Mouse (Mus musculus): ENCODE measurements around the gene Fam241a. TPM values are rescaled to one million over a fixed set of nuclear protein-coding genes. Genes with fewer than 3 reads are reported as not detected.

Fam241a gene
- polyA plus RNA-seq, 1 experiment from 2014 or later: 2.0 TPM

GRCm38 (mm10) chr3:127868046-127868758 lies 27.9 kb downstream of the Fam241a start:
- Histone ChIP-seq H3K36me3 (no peaks in the 10 kb centered on the region), H3K27ac (no peak overlapping the region), H3K4me1 (no peaks in the 10 kb centered on the region), H3K9me3 (replicated peaks) (no peaks in the 10 kb centered on the region), H3K27me3 (ENCODE audit: low read depth, poor library complexity, severe bottlenecking) (no peaks in the 10 kb centered on the region), H3K4me3 (no peak overlapping the region)
- DNase-seq (ENCODE audit: low spot score): no peak
- 88% methylated on average over 9 of the region's 9 CpGs for WGBS

GRCm38 (mm10) chr3:127864242-127864641 lies 31.9 kb downstream of the Fam241a start:
- no peaks in the 10 kb centered on the region for H3K27me3 ChIP-seq (ENCODE audit: low read depth, poor library complexity, severe bottlenecking)
- no peak for DNase-seq (ENCODE audit: low spot score)
- H3K9me3 ChIP-seq (replicated peaks): no peaks in the 10 kb centered on the region
- no peak overlapping the region for H3K27ac ChIP-seq
- H3K4me3 ChIP-seq: no peak overlapping the region
- no peaks in the 10 kb centered on the region for H3K4me1 ChIP-seq
- 33% methylated on average over 2 of the region's 2 CpGs for WGBS
- H3K36me3 ChIP-seq: no peaks in the 10 kb centered on the region

DNA sequence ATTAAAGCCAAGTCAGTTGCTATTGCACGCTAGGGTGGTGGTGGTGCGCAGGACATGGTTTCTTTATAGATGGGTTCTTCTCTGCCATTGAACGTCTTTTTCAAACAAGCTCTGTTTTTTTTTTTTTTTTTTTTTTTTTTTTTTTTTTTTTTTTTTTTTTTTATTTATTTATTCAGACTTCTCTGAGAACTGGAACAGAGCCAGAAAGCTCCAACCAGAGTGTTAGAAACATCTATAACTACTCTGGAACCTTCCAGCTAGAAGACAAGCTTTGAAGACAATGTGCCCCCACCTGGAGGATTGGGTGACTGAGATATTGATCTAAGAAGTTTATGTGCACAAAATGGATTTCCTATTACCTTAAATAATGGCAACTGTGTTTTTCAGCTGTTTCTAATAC lies 32.6 kb downstream of the Fam241a start:
- H3K27me3 ChIP-seq (ENCODE audit: low read depth, poor library complexity, severe bottlenecking): no peaks in the 10 kb centered on the region
- H3K4me3 ChIP-seq: no peak overlapping the region
- WGBS: 90% methylated on average over 3 of the region's 3 CpGs

GRCm38 (mm10) chr3:127862479-127862878 lies 33.6 kb downstream of the Fam241a start:
- H3K27me3 ChIP-seq (ENCODE audit: low read depth, poor library complexity, severe bottlenecking): no peaks in the 10 kb centered on the region
- 73% methylated on average over 4 of the region's 4 CpGs for WGBS
- H3K27ac ChIP-seq: no peak overlapping the region
- no peaks in the 10 kb centered on the region for H3K4me1 ChIP-seq
- no peak for DNase-seq (ENCODE audit: low spot score)
- no peak overlapping the region for H3K4me3 ChIP-seq
- no peaks in the 10 kb centered on the region for H3K9me3 ChIP-seq (replicated peaks)
- no peaks in the 10 kb centered on the region for H3K36me3 ChIP-seq

More for the DNA sequence above, 32.6 kb downstream of the Fam241a start:
- Histone ChIP-seq H3K4me1 (no peaks in the 10 kb centered on the region), H3K36me3 (no peaks in the 10 kb centered on the region), H3K27ac (no peak overlapping the region), H3K9me3 (replicated peaks) (no peaks in the 10 kb centered on the region)
- DNase-seq (ENCODE audit: low spot score): no peak

- Histone ChIP-seq H3K4me1 (no peaks in the 10 kb centered on the region), H3K27ac (no peak overlapping the region), H3K27me3 (ENCODE audit: low read depth, poor library complexity, severe bottlenecking) (no peaks in the 10 kb centered on the region), H3K4me3 (no peak overlapping the region), H3K9me3 (replicated peaks) (no peaks in the 10 kb centered on the region), H3K36me3 (no peaks in the 10 kb centered on the region)
- 87% methylated on average over 11 of the region's 11 CpGs for WGBS
- no peak for DNase-seq (ENCODE audit: low spot score)
Measured at GRCm38 (mm10) chr3:127861340-127861739, 34.8 kb downstream of the Fam241a start.

DNA sequence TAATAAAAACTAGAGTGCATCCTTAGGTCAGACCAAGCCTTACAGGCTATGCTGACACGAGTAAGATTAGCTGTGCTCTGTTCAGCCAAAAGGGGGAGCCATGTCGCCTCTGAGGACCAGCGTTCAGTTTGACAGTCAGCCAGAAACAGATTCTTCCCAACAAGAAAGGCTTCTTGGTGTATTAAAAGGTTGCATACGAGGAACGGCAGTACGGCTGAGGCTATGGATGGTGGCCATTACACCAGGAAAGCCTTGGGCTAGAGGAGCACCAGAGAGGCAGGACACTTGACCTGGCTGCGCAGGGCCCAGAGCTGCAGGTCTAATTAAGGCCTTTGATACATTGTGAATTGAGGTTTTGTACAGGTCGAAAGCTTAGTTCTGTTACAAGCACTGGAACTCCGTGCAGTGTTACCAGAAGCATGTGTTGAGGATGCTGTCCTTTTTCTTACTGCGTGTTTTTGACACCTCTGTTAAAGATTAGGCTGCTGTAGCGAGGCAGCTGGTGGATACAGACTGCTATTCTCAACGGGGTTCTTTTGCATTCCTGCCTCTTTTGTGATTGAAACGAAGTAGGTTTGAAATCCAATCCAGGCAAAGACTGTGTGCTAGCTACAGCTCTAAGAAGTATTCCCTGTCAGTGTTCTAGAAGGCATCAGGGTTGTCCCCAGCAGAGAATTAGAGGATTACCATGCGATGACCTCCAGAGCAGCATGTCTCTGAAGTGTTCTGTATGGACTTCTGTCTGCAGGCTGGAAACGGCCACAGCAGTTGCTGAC lies 42.5 kb downstream of the Fam241a start:
- no peaks in the 10 kb centered on the region for H3K36me3 ChIP-seq
- 0 out of 2 replicates have a peak, but pooled peaks cover 8% of the 10 kb centered on the region for H3K27me3 ChIP-seq (ENCODE audit: low read depth, poor library complexity, severe bottlenecking)
- no peak overlapping the region for H3K27ac ChIP-seq
- H3K4me1 ChIP-seq: no peaks in the 10 kb centered on the region
- DNase-seq (ENCODE audit: low spot score): peak; percentile 47
- WGBS: 34% methylated on average over 15 of the region's 15 CpGs
- H3K9me3 ChIP-seq (replicated peaks): no peaks in the 10 kb centered on the region
- no peak overlapping the region for H3K4me3 ChIP-seq

DNA sequence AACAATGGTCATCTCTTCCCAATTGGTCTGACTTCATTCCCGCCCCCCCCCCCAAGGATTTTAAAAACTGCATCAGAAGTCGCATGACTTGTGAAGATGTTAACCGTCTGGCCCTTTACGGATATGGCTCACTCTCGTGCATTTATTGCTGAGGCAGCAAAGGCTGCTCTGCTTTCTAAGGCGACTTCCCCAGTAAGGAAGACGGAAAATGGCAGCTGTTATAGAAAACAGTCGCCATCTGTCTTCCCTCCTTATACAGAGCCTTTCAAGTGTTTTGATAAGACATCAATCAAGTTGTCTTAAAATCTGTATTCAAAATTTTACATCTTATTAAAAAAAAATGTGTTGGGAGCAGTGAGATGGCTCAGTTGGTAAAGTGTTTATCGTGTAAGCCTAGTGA lies 43.4 kb downstream of the Fam241a start:
- H3K36me3 ChIP-seq: no peaks in the 10 kb centered on the region
- H3K27me3 ChIP-seq (ENCODE audit: low read depth, poor library complexity, severe bottlenecking): 0 out of 2 replicates have a peak, but pooled peaks cover 8% of the 10 kb centered on the region
- H3K9me3 ChIP-seq (replicated peaks): no peaks in the 10 kb centered on the region
- no peak for DNase-seq (ENCODE audit: low spot score)
- H3K27ac ChIP-seq: no peak overlapping the region
- H3K4me1 ChIP-seq: no peaks in the 10 kb centered on the region
- WGBS: 85% methylated on average over 9 of the region's 9 CpGs
- H3K4me3 ChIP-seq: no peak overlapping the region

- no peak overlapping the region for H3K27ac ChIP-seq
- WGBS: 62% methylated on average over 9 of the region's 9 CpGs
- no peaks in the 10 kb centered on the region for H3K4me1 ChIP-seq
Measured at GRCm38 (mm10) chr3:127850776-127851646, 45.1 kb downstream of the Fam241a start.

DNA sequence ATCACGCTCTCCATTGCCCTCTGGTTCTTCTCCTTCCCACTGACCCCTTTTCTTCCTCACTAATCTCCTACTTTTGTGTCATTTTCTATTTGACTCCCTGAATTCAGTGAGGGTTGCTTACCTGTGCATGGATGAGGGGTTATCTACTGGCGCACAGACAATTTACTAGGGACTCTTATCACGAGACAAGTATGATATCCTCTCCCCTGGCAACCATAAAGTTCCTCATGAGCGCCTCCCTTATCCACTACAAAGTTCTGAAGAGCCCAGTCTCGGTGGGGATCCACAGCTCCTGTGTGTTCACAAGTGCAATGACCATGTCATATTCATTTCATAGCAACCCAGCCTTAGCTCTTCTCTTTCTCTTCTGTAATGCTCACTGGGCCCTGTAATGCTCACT lies 46.2 kb downstream of the Fam241a start:
- WGBS: 88% methylated on average over 5 of the region's 5 CpGs
- Histone ChIP-seq H3K27ac (no peak overlapping the region), H3K4me3 (no peak overlapping the region), H3K36me3 (no peaks in the 10 kb centered on the region), H3K4me1 (no peaks in the 10 kb centered on the region), H3K27me3 (ENCODE audit: low read depth, poor library complexity, severe bottlenecking) (0 out of 2 replicates have a peak, but pooled peaks cover 8% of the 10 kb centered on the region), H3K9me3 (replicated peaks) (no peaks in the 10 kb centered on the region)
- DNase-seq (ENCODE audit: low spot score): peak; percentile 12

More at GRCm38 (mm10) chr3:127850776-127851646, 45.1 kb downstream of the Fam241a start:
- Histone ChIP-seq H3K9me3 (replicated peaks) (no peaks in the 10 kb centered on the region), H3K27me3 (ENCODE audit: low read depth, poor library complexity, severe bottlenecking) (0 out of 2 replicates have a peak, but pooled peaks cover 8% of the 10 kb centered on the region), H3K36me3 (no peaks in the 10 kb centered on the region), H3K4me3 (no peak overlapping the region)
- no peak for DNase-seq (ENCODE audit: low spot score)

- no peak overlapping the region for H3K27ac ChIP-seq
- DNase-seq (ENCODE audit: low spot score): peak; percentile 21
- no peak overlapping the region for H3K4me3 ChIP-seq
- no peaks in the 10 kb centered on the region for H3K9me3 ChIP-seq (replicated peaks)
- WGBS: 92% methylated on average over 11 of the region's 11 CpGs
- H3K27me3 ChIP-seq (ENCODE audit: low read depth, poor library complexity, severe bottlenecking): no peaks in the 10 kb centered on the region
- no peaks in the 10 kb centered on the region for H3K4me1 ChIP-seq
- no peaks in the 10 kb centered on the region for H3K36me3 ChIP-seq
Measured at GRCm38 (mm10) chr3:127848088-127848808, 47.9 kb downstream of the Fam241a start.

DNA sequence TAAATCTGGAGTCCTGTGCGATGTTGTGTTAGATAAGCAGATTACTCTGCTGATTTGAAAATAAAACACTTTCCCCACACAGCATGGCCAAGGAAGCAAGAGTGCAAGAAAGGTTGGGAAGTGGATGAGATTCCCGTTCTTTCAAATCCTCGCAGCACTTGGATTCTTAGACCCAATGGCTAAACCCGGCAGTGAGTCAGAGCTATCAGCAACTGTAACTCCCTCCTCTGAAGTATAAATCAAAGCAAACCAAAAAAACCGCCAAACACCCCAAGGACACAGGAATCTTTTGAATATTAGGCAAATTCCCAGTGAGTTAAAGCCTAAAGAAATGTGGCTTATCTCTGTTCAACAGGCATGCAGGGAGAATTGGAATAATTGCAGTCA lies 52.2 kb downstream of the Fam241a start:
- Histone ChIP-seq H3K9me3 (replicated peaks) (no peaks in the 10 kb centered on the region), H3K27me3 (ENCODE audit: low read depth, poor library complexity, severe bottlenecking) (no peaks in the 10 kb centered on the region), H3K4me1 (no peaks in the 10 kb centered on the region), H3K36me3 (no peaks in the 10 kb centered on the region), H3K27ac (no peak overlapping the region), H3K4me3 (no peak overlapping the region)
- no peak for DNase-seq (ENCODE audit: low spot score)
- 87% methylated on average over 5 of the region's 5 CpGs for WGBS

- peak; percentile 22 for DNase-seq (ENCODE audit: low spot score)
- H3K27ac ChIP-seq: no peak overlapping the region
- no peaks in the 10 kb centered on the region for H3K9me3 ChIP-seq (replicated peaks)
- H3K27me3 ChIP-seq (ENCODE audit: low read depth, poor library complexity, severe bottlenecking): no peaks in the 10 kb centered on the region
- H3K36me3 ChIP-seq: no peaks in the 10 kb centered on the region
- H3K4me3 ChIP-seq: no peak overlapping the region
- WGBS: 86% methylated on average over 2 of the region's 2 CpGs
- H3K4me1 ChIP-seq: no peaks in the 10 kb centered on the region
Measured at GRCm38 (mm10) chr3:127843324-127843940, 52.7 kb downstream of the Fam241a start.

Measured in limb, embryonic 10.5 days (tissue).